In genomic region chr4:84670996-84671395, GRCm38 (mm10) we compare ENCODE assay signal across 27 mouse cellular contexts. TPM values are rescaled to one million over a fixed set of nuclear protein-coding genes. Genes with fewer than 3 reads are reported as not detected.
A peak's percentile ranks its signal among the peaks of the same experiment; 100 is the strongest.
DNase-seq lines count a peak whose midpoint lies in the region; ATAC-seq and TF ChIP-seq lines count a peak whose summit lies in the region.
"Had no signal": no experiment of that assay in that cellular context is flagged by ENCODE, and none has a peak within 500 bp of the region (broad histone marks: within the 10 kb centered on the region; RNA-seq: fewer than 3 reads in every experiment).

No protein-coding gene starts in this region.

- H3K36me3 ChIP-seq in limb, embryonic 12.5 days = no peaks in the 10 kb centered on the region
- H3K36me3 ChIP-seq in limb, embryonic 10.5 days = no peaks in the 10 kb centered on the region
- H3K36me3 ChIP-seq in C2C12 (ENCODE audit: control insufficient read depth, insufficient read depth) = no peaks in the 10 kb centered on the region
- H3K36me3 ChIP-seq in embryonic facial prominence, embryonic 12.5 days = no peaks in the 10 kb centered on the region
- no peaks in the 10 kb centered on the region for H3K36me3 ChIP-seq in limb, embryonic 13.5 days
- H3K36me3 ChIP-seq in forebrain, embryonic 15.5 days = no peaks in the 10 kb centered on the region
- no peaks in the 10 kb centered on the region for H3K36me3 ChIP-seq in liver, embryonic 11.5 days (ENCODE audit: control insufficient read depth, insufficient read depth, low read length)
- H3K36me3 ChIP-seq: forebrain, embryonic 12.5 days; heart, embryonic 10.5 days; kidney, embryonic 15.5 days; limb, embryonic 15.5 days; liver, embryonic 15.5 days; midbrain, embryonic 13.5 days had no signal

- H3K9me3 ChIP-seq in limb, embryonic 12.5 days = no peaks in the 10 kb centered on the region
- no peaks in the 10 kb centered on the region for H3K9me3 ChIP-seq in limb, embryonic 10.5 days (replicated peaks)
- no peaks in the 10 kb centered on the region for H3K9me3 ChIP-seq in embryonic facial prominence, embryonic 12.5 days
- H3K9me3 ChIP-seq in limb, embryonic 13.5 days = no peaks in the 10 kb centered on the region
- no peaks in the 10 kb centered on the region for H3K9me3 ChIP-seq in forebrain, embryonic 15.5 days
- no peaks in the 10 kb centered on the region for H3K9me3 ChIP-seq in liver, embryonic 11.5 days (ENCODE audit: control insufficient read depth, low read length)
- H3K9me3 ChIP-seq: forebrain, embryonic 12.5 days; heart, embryonic 10.5 days; kidney, embryonic 15.5 days; limb, embryonic 15.5 days; liver, embryonic 15.5 days; megakaryocyte, embryonic 14.5 days; midbrain, embryonic 13.5 days had no signal

- WGBS in limb, embryonic 12.5 days = 17% methylated on average over 1 of the region's 1 CpGs
- WGBS in limb, embryonic 10.5 days = 8% methylated on average over 1 of the region's 1 CpGs
- 10% methylated on average over 1 of the region's 1 CpGs for WGBS in embryonic facial prominence, embryonic 12.5 days
- 2% methylated on average over 1 of the region's 1 CpGs for WGBS in limb, embryonic 13.5 days
- 66% methylated on average over 1 of the region's 1 CpGs for WGBS in forebrain, embryonic 15.5 days
- WGBS in liver, embryonic 11.5 days = 44% methylated on average over 1 of the region's 1 CpGs

- no peak for TF ChIP-seq CTCF in C2C12 (IDR thresholded peaks at IDR 0.05; ENCODE audit: control insufficient read depth, insufficient read depth, insufficient read length)

- DNase-seq in limb, embryonic 10.5 days (ENCODE audit: low spot score) = no peak
- no peak for DNase-seq in urinary bladder, postnatal 36 days (ENCODE audit: low spot score in 2 of 2)
- no peak for DNase-seq in liver, embryonic 11.5 days (ENCODE audit: low spot score)
- DNase-seq: adrenal gland, postnatal 10 days; B cell, adult 2 months; cerebellum, adult 18-20 months; cerebellum, postnatal 14 days; kidney, adult 11 months; lung, postnatal 14 days; right cerebral cortex, postnatal 14 days; spleen, adult 18-20 months; thymus, adult 18-20 months; thymus, postnatal 36 days had no signal

- no peak overlapping the region for H3ac ChIP-seq in C2C12 (ENCODE audit: control insufficient read depth, insufficient read length, low read depth)

- no peak overlapping the region for H3K9ac ChIP-seq in limb, embryonic 12.5 days (replicated peaks)
- no peak overlapping the region for H3K9ac ChIP-seq in embryonic facial prominence, embryonic 12.5 days
- H3K9ac ChIP-seq in limb, embryonic 13.5 days = no peak overlapping the region
- H3K9ac ChIP-seq in forebrain, embryonic 15.5 days (replicated peaks) = no peak overlapping the region
- no peak overlapping the region for H3K9ac ChIP-seq in liver, embryonic 11.5 days (ENCODE audit: low read depth, low read length)
- H3K9ac ChIP-seq: forebrain, embryonic 12.5 days; kidney, embryonic 15.5 days; limb, embryonic 15.5 days; liver, embryonic 15.5 days; midbrain, embryonic 13.5 days had no signal

- H3K4me3 ChIP-seq in limb, embryonic 12.5 days (replicated peaks) = no peak overlapping the region
- no peak overlapping the region for H3K4me3 ChIP-seq in limb, embryonic 10.5 days
- no peak overlapping the region for H3K4me3 ChIP-seq in C2C12 (ENCODE audit: insufficient read depth, poor library complexity, severe bottlenecking)
- H3K4me3 ChIP-seq in embryonic facial prominence, embryonic 12.5 days = no peak overlapping the region
- H3K4me3 ChIP-seq in limb, embryonic 13.5 days = peak overlapping the region; percentile 5; the same call in 1 of the 2 replicates
- no peak overlapping the region for H3K4me3 ChIP-seq in forebrain, embryonic 15.5 days
- no peak overlapping the region for H3K4me3 ChIP-seq in liver, embryonic 11.5 days (ENCODE audit: low read depth, low read length)
- H3K4me3 ChIP-seq: forebrain, embryonic 12.5 days; heart, embryonic 10.5 days; kidney, embryonic 15.5 days; limb, embryonic 15.5 days; liver, embryonic 15.5 days; megakaryocyte, embryonic 14.5 days; midbrain, embryonic 13.5 days had no signal

- peaks cover 48% of the 10 kb centered on the region for H3K4me1 ChIP-seq in limb, embryonic 12.5 days (replicated peaks)
- H3K4me1 ChIP-seq in limb, embryonic 10.5 days = peaks cover 71% of the 10 kb centered on the region
- peaks cover 26% of the 10 kb centered on the region for H3K4me1 ChIP-seq in embryonic facial prominence, embryonic 12.5 days
- H3K4me1 ChIP-seq in limb, embryonic 13.5 days = peaks cover 48% of the 10 kb centered on the region
- peaks cover 22% of the 10 kb centered on the region for H3K4me1 ChIP-seq in forebrain, embryonic 15.5 days
- no peaks in the 10 kb centered on the region for H3K4me1 ChIP-seq in liver, embryonic 11.5 days (replicated peaks; ENCODE audit: control insufficient read depth, insufficient read depth, low read length)

- H3K27ac ChIP-seq in limb, embryonic 12.5 days = 0 out of 2 replicates have a peak overlapping the region, but pooled peaks have one; percentile 25
- no peak overlapping the region for H3K27ac ChIP-seq in limb, embryonic 10.5 days
- no peak overlapping the region for H3K27ac ChIP-seq in embryonic facial prominence, embryonic 12.5 days
- H3K27ac ChIP-seq in limb, embryonic 13.5 days = no peak overlapping the region
- H3K27ac ChIP-seq in forebrain, embryonic 15.5 days (replicated peaks) = no peak overlapping the region
- no peak overlapping the region for H3K27ac ChIP-seq in liver, embryonic 11.5 days (ENCODE audit: low read depth, low read length)
- H3K27ac ChIP-seq: forebrain, embryonic 12.5 days; heart, embryonic 10.5 days; hindbrain, postnatal 0 days; kidney, embryonic 15.5 days; limb, embryonic 15.5 days; liver, embryonic 15.5 days; midbrain, embryonic 13.5 days had no signal

- ATAC-seq in limb, embryonic 12.5 days (ENCODE audit: insufficient number of reproducible peaks, insufficient read depth, low FRiP score, low TSS enrichment, low read depth) = no peak
- ATAC-seq in embryonic facial prominence, embryonic 12.5 days (ENCODE audit: insufficient number of reproducible peaks, insufficient read depth, low FRiP score, low TSS enrichment) = no peak
- no peak for ATAC-seq in limb, embryonic 13.5 days (ENCODE audit: low FRiP score, low read depth)
- ATAC-seq in forebrain, embryonic 15.5 days (replicated peaks) = no peak
- ATAC-seq in liver, embryonic 11.5 days (replicated peaks; ENCODE audit: low FRiP score) = no peak
- ATAC-seq: activated CD4-positive, CD25-positive, alpha-beta regulatory T cell, adult 4 months; hindbrain, postnatal 0 days; midbrain, embryonic 13.5 days had no signal

- H3K4me2 ChIP-seq in limb, embryonic 12.5 days = peak overlapping the region; percentile 26
- peak overlapping the region; percentile 16; the same call in 1 of the 2 replicates for H3K4me2 ChIP-seq in embryonic facial prominence, embryonic 12.5 days (replicated peaks)
- peak overlapping the region; percentile 38 for H3K4me2 ChIP-seq in limb, embryonic 13.5 days (replicated peaks)
- H3K4me2 ChIP-seq in forebrain, embryonic 15.5 days (replicated peaks) = no peak overlapping the region
- H3K4me2 ChIP-seq in liver, embryonic 11.5 days = no peak overlapping the region
- H3K4me2 ChIP-seq: forebrain, embryonic 12.5 days; kidney, embryonic 15.5 days; limb, embryonic 15.5 days; liver, embryonic 15.5 days; midbrain, embryonic 13.5 days had no signal

- H3K79me2 ChIP-seq in C2C12 (ENCODE audit: control insufficient read depth, insufficient read depth) = peaks cover 27% of the 10 kb centered on the region

- H3K79me3 ChIP-seq in C2C12 (ENCODE audit: low read depth) = peaks cover 4% of the 10 kb centered on the region

- peaks cover 5% of the 10 kb centered on the region; the same call in 1 of the 2 replicates for H3K27me3 ChIP-seq in limb, embryonic 12.5 days
- H3K27me3 ChIP-seq in limb, embryonic 10.5 days (ENCODE audit: low read depth, poor library complexity, severe bottlenecking) = no peaks in the 10 kb centered on the region
- H3K27me3 ChIP-seq in C2C12 (ENCODE audit: control insufficient read depth, insufficient read depth, insufficient read length) = no peaks in the 10 kb centered on the region
- H3K27me3 ChIP-seq in embryonic facial prominence, embryonic 12.5 days = no peaks in the 10 kb centered on the region
- H3K27me3 ChIP-seq in limb, embryonic 13.5 days = no peaks in the 10 kb centered on the region
- peaks cover 45% of the 10 kb centered on the region for H3K27me3 ChIP-seq in forebrain, embryonic 15.5 days
- peaks cover 37% of the 10 kb centered on the region for H3K27me3 ChIP-seq in liver, embryonic 11.5 days (replicated peaks; ENCODE audit: control insufficient read depth, insufficient read depth, low read length)
- H3K27me3 ChIP-seq: limb, embryonic 15.5 days had no signal

TF ChIP-seq in C2C12, 6 proteins besides CTCF, POLR2A, EP300 and RAD21:
- TF ChIP-seq CEBPB (IDR thresholded peaks at IDR 0.05; ENCODE audit: low read depth) (peak; percentile 48), USF1 (IDR thresholded peaks at IDR 0.05; ENCODE audit: low read depth) (no peak)

RNA-seq across cellular contexts. Expression of gene Bnc2, which starts 4.1 kb away (rescaled TPM):
- polyA plus RNA-seq in limb, embryonic 12.5 days (2016; fragmentation: Nextera tagmentation; extraction: Ambion mirVana) = 25.2 and 25.6 TPM in 2 replicates
- polyA plus RNA-seq in limb, embryonic 10.5 days (2016; fragmentation: Nextera tagmentation; extraction: Ambion mirVana) = 7.1 and 11.8 TPM in 2 replicates
- polyA plus RNA-seq in C2C12 (2012; fragmentation: generic; extraction: Trizol) = 4.5 TPM
- 41.6 and 44.5 TPM in 2 replicates for polyA plus RNA-seq in embryonic facial prominence, embryonic 12.5 days (2016; fragmentation: Nextera tagmentation; extraction: Ambion mirVana)
- polyA plus RNA-seq in limb, embryonic 13.5 days (2015; fragmentation: Nextera tagmentation; extraction: Ambion mirVana) = 29.5 and 38.7 TPM in 2 replicates
- 2.3 and 2.7 TPM in 2 replicates for polyA plus RNA-seq in forebrain, embryonic 15.5 days (2015; fragmentation: Nextera tagmentation; extraction: Ambion mirVana)
- polyA plus RNA-seq in liver, embryonic 11.5 days (2014; fragmentation: Nextera tagmentation; extraction: Ambion mirVana) = 4.1 and 7.0 TPM in 2 replicates
- polyA plus RNA-seq: activated CD4-positive, CD25-positive, alpha-beta regulatory T cell, adult 4 months had no signal

Comparison
In these comparisons a context has a peak if more than half of its experiments do, and no peak if none do; other contexts are left out.
1. H3K4me2 ChIP-seq: peak in limb, embryonic 12.5 days (single experiment), embryonic facial prominence, embryonic 12.5 days (single experiment) and limb, embryonic 13.5 days (single experiment); none in forebrain, embryonic 15.5 days (single experiment) and liver, embryonic 11.5 days (single experiment).